Mouse (Mus musculus) cerebellum, adult 2 months (tissue): ENCODE data around the gene Nphp1. TPM values are rescaled to one million over a fixed set of nuclear protein-coding genes. Genes with fewer than 3 reads are reported as not detected.

Experiments used
- DNase-seq, 2 experiments: peaks; one replicate each; pipeline ENCODE4 v3.0.0; 2021
- H3K27ac ChIP-seq: fragments of 200-500 bp; 2 replicates; pipeline ENCODE4 v1.5.1; 2012; ENCODE audit warnings: low read length, control low read depth, inconsistent platforms; ENCODE audit not compliant: insufficient read depth
- H3K27me3 ChIP-seq: fragments of 200-500 bp; 2 replicates; pipeline ENCODE4 v1.6.1; 2012; ENCODE audit warnings: inconsistent platforms, mild to moderate bottlenecking, low read length, moderate library complexity; ENCODE audit not compliant: control insufficient read depth, insufficient read depth
- H3K4me1 ChIP-seq: fragments of 200-500 bp; 2 replicates; pipeline ENCODE4 v1.6.1; 2011; ENCODE audit warnings: low read length; ENCODE audit not compliant: control insufficient read depth, insufficient read depth
- H3K4me3 ChIP-seq: fragments of 200-500 bp; replicated peaks from 2 replicates; pipeline ENCODE3; 2011; ENCODE audit warnings: mild to moderate bottlenecking, low read depth, low read length, control low read depth; ENCODE audit not compliant: insufficient read depth
- CTCF ChIP-seq: fragments of 200-500 bp; IDR thresholded peaks from 2 replicates; pipeline ENCODE4 v1.5.1; 2011; ENCODE audit warnings: low read depth, mild to moderate bottlenecking, control low read depth, low read length, moderate library complexity, borderline replicate concordance; ENCODE audit not compliant: insufficient read depth
- POLR2A ChIP-seq: fragments of 200-500 bp; IDR thresholded peaks from 2 replicates; pipeline ENCODE4 v1.6.1; 2011; ENCODE audit warnings: low read length, control low read depth, borderline replicate concordance; ENCODE audit not compliant: insufficient read depth
- WGBS: fragments of 180-500 bp; shearing (Covaris S2); methylation state at CpG from one replicate; pipeline ENCODE4 v1.1.7; 2018; 5-methylcytosine and 5-hydroxymethylcytosine counted together
- polyA plus RNA-seq: library from polyadenylated mRNA; depleted of rRNA; stranded (reverse); fragments of >200 nt; gene quantifications from 2 replicates; pipeline ENCODE4 v1.2.3, GENCODE M21; 2012; rRNA removed

Gene Nphp1
- polyA plus RNA-seq, 1 experiment = 11.4 TPM

DNA sequence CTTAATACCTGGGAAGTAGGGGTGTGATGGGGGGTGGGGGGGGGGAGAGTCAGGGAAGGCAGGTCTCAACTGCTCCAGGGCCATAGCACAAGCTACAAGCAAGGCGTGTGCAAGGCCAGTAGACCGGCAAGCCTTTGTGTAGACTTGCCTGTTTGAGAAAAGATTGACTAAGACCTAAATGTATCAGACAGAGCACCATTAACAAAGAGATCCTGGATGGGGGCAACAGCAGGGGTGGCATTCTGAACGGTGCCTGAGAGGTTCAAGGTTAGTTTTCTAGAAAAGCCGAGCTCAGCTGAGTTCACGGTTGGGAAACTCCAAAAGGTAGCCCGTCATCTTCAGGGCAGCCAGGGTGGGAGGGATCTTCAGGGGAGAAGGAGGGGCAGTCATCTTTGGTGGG lies 83.4 kb downstream of the Nphp1 start:
- Histone ChIP-seq H3K27me3 (no peaks in the 10 kb centered on the region), H3K27ac (no peak overlapping the region), H3K4me3 (no peak overlapping the region), H3K4me1 (no peaks in the 10 kb centered on the region)
- TF ChIP-seq CTCF (no peak), POLR2A (no peak)
- DNase-seq = no peak
- WGBS = 62% methylated on average over 6 of the region's 6 CpGs

Other genes with a start within 250 kb of the Nphp1 start
- gene Prom2, start 247.4 kb downstream of the Nphp1 start, polyA plus RNA-seq = 3.3 and 4.1 TPM in 2 replicates
- 6.0 and 6.1 TPM in 2 replicates for gene Zfp661, start 201.8 kb downstream of the Nphp1 start, polyA plus RNA-seq
- 95.0 and 97.3 TPM in 2 replicates for gene Mrps5, start 201.7 kb downstream of the Nphp1 start, polyA plus RNA-seq
- 148 and 180 TPM in 2 replicates for gene Mal, start 132.2 kb downstream of the Nphp1 start, polyA plus RNA-seq
- 0.84 and 0.98 TPM in 2 replicates for gene Mall, start 59.0 kb downstream of the Nphp1 start, polyA plus RNA-seq
- gene Mtln, start 3.6 kb upstream of the Nphp1 start, polyA plus RNA-seq = 104 and 106 TPM in 2 replicates
- gene Bub1, start 43.0 kb upstream of the Nphp1 start, polyA plus RNA-seq = 0.14 and 0.15 TPM in 2 replicates
- gene Acoxl, start 50.0 kb upstream of the Nphp1 start, polyA plus RNA-seq = not detected in 2 replicates